Comparison of ENCODE assay signal across 8 mouse cellular contexts in the genomic region with DNA sequence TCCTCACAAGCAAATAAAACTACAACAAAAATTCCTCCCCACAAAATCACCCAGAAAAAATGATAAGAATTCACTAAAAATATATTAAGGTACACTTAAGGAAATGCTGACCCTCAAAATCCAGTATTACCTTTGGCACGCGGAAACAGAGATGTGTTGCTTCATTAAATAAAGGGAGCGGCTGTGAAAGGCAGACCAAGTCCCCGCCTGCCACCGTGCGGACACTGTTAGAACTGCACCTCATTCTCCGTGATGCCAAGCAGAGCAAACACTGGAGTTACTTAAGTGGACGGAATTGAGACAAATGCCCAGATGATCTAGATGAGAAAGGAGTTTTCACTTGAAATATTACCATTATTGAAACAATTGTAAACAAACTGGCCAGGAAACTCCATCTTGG.
DNase-seq lines count a peak whose midpoint lies in the region; ATAC-seq lines count a peak whose summit lies in the region.

No protein-coding gene starts in this region.

- WGBS in forebrain, embryonic 15.5 days = 3% methylated on average over 8 of the region's 8 CpGs
- WGBS in hindbrain, embryonic 12.5 days = 5% methylated on average over 8 of the region's 8 CpGs

- ATAC-seq in forebrain, embryonic 15.5 days (replicated peaks) = peak; percentile 83
- ATAC-seq in hindbrain, embryonic 12.5 days (ENCODE audit: low FRiP score) = peak; percentile 80

- no peak overlapping the region for H3K27ac ChIP-seq in forebrain, embryonic 15.5 days (replicated peaks)
- no peak overlapping the region for H3K27ac ChIP-seq in hindbrain, embryonic 12.5 days

- no peaks in the 10 kb centered on the region for H3K4me1 ChIP-seq in forebrain, embryonic 15.5 days
- no peaks in the 10 kb centered on the region for H3K4me1 ChIP-seq in hindbrain, embryonic 12.5 days

- H3K4me3 ChIP-seq in forebrain, embryonic 15.5 days = no peak overlapping the region
- no peak overlapping the region for H3K4me3 ChIP-seq in hindbrain, embryonic 12.5 days

- H3K9ac ChIP-seq in forebrain, embryonic 15.5 days (replicated peaks) = no peak overlapping the region
- H3K9ac ChIP-seq in hindbrain, embryonic 12.5 days = no peak overlapping the region

- no peaks in the 10 kb centered on the region for H3K27me3 ChIP-seq in forebrain, embryonic 15.5 days
- no peaks in the 10 kb centered on the region for H3K27me3 ChIP-seq in hindbrain, embryonic 12.5 days

- H3K36me3 ChIP-seq in forebrain, embryonic 15.5 days = no peaks in the 10 kb centered on the region
- no peaks in the 10 kb centered on the region for H3K36me3 ChIP-seq in hindbrain, embryonic 12.5 days

- no peak overlapping the region for H3K4me2 ChIP-seq in forebrain, embryonic 15.5 days (replicated peaks)
- H3K4me2 ChIP-seq in hindbrain, embryonic 12.5 days (replicated peaks) = no peak overlapping the region

- no peaks in the 10 kb centered on the region for H3K9me3 ChIP-seq in forebrain, embryonic 15.5 days
- H3K9me3 ChIP-seq in hindbrain, embryonic 12.5 days (replicated peaks) = no peaks in the 10 kb centered on the region

- DNase-seq in MN1 (ENCODE audit: low spot score) = peak; percentile 80
- peak; percentile 77 for DNase-seq in cerebellum, adult 11 months
- DNase-seq in layer of hippocampus, adult 9-11 months = peak; percentile 86
- DNase-seq in lung, postnatal 36 days = peak; percentile 96
- peak; percentile 81 for DNase-seq in retina, postnatal 1 day
- DNase-seq in thymus, postnatal 4 days = peak; percentile 91
